Mouse (Mus musculus) CH12.LX (cell line): ENCODE data around the gene Hist1h2bc. TPM values are rescaled to one million over a fixed set of nuclear protein-coding genes. Genes with fewer than 3 reads are reported as not detected.

Source experiments
- DNase-seq: peaks from one replicate; pipeline ENCODE4 v3.0.0-alpha.2; 2013; ENCODE audit errors: extremely low read depth
- H3K27ac ChIP-seq: 2 replicates; pipeline ENCODE4 v1.5.1; 2012; ENCODE audit warnings: low read depth, mild to moderate bottlenecking, control low read depth, moderate library complexity; ENCODE audit not compliant: insufficient read depth
- H3K27me3 ChIP-seq: replicated peaks from 2 replicates; pipeline ENCODE3; 2012; ENCODE audit warnings: inconsistent platforms
- H3K36me3 ChIP-seq, 2 experiments: replicated peaks in 1 of 2; 2 replicates each; pipeline versions ENCODE3 to v1.6.1; 2012; ENCODE audit warnings: inconsistent platforms in 1 of 2, low read length in 1 of 2, mild to moderate bottlenecking in 1 of 2, mixed read lengths in 1 of 2, moderate library complexity in 1 of 2; ENCODE audit not compliant: control insufficient read depth in 1 of 2, insufficient read depth in 1 of 2
- H3K4me1 ChIP-seq, 2 experiments: 2 replicates each; pipeline ENCODE4 v1.6.1; 2012; ENCODE audit warnings: inconsistent platforms in 1 of 2, moderate library complexity in 1 of 2; ENCODE audit not compliant: insufficient read depth in 2 of 2, control insufficient read depth in 1 of 2
- H3K4me2 ChIP-seq: 2 replicates; pipeline ENCODE4 v1.6.1; 2012; ENCODE audit warnings: low read depth, mild to moderate bottlenecking, control low read depth; ENCODE audit not compliant: poor library complexity, insufficient read depth, severe bottlenecking
- H3K4me3 ChIP-seq, 3 experiments: fragments of 150-350 bp in 1 of 3; sonication (generic) in 1 of 3; replicated peaks in 1 of 3; 2 replicates each; pipeline versions ENCODE3 to v1.5.1; 2011 to 2012; ENCODE audit warnings: low read depth in 2 of 3, low read length in 2 of 3, mild to moderate bottlenecking in 2 of 3, moderate library complexity in 2 of 3, control low read depth in 1 of 3, improper control_type of control experiment in 1 of 3, inconsistent platforms in 1 of 3, mixed read lengths in 1 of 3; ENCODE audit not compliant: poor library complexity in 1 of 3
- H3K79me2 ChIP-seq: replicated peaks from 2 replicates; pipeline ENCODE4 v1.6.1; 2012; ENCODE audit warnings: mild to moderate bottlenecking, moderate library complexity; ENCODE audit not compliant: control insufficient read depth, poor library complexity, insufficient read depth, severe bottlenecking; ENCODE audit errors: extremely low read depth
- H3K9ac ChIP-seq: 2 replicates; pipeline ENCODE4 v1.6.1; 2012; ENCODE audit warnings: low read depth, mild to moderate bottlenecking, control low read depth, moderate library complexity; ENCODE audit not compliant: insufficient read depth
- H3K9me3 ChIP-seq: replicated peaks from 2 replicates; pipeline ENCODE3; 2012; ENCODE audit warnings: low read length, inconsistent platforms, mixed read lengths
- BHLHE40 ChIP-seq: IDR thresholded peaks from 2 replicates; pipeline ENCODE4 v1.6.1; 2011; ENCODE audit warnings: mild to moderate bottlenecking, low read depth, low read length, improper control_type of control experiment
- CHD2 ChIP-seq: IDR thresholded peaks from 2 replicates; pipeline ENCODE4 v1.6.1; 2011; ENCODE audit warnings: low read length, improper control_type of control experiment
- CTCF ChIP-seq, 2 experiments: IDR thresholded peaks in 1 of 2; conservative IDR thresholded peaks in 1 of 2; 2 replicates each; pipeline ENCODE4 v1.5.1; 2011 to 2012; ENCODE audit warnings: low read depth in 2 of 2, low read length in 2 of 2, improper control_type of control experiment in 1 of 2, inconsistent platforms in 1 of 2, mild to moderate bottlenecking in 1 of 2, moderate library complexity in 1 of 2
- E2F4 ChIP-seq: IDR thresholded peaks from 2 replicates; pipeline ENCODE4 v1.6.1; 2011; ENCODE audit warnings: low read depth, low read length, improper control_type of control experiment; ENCODE audit not compliant: insufficient replicate concordance
- ELF1 ChIP-seq: IDR thresholded peaks from 2 replicates; pipeline ENCODE4 v1.6.1; 2014; ENCODE audit warnings: low read depth, mild to moderate bottlenecking, inconsistent platforms, low read length, improper control_type of control experiment
- EP300 ChIP-seq: IDR thresholded peaks from 2 replicates; pipeline ENCODE4 v1.6.1; 2011; ENCODE audit warnings: low read length, improper control_type of control experiment
- ETS1 ChIP-seq: conservative IDR thresholded peaks from 2 replicates; pipeline ENCODE4 v1.6.1; 2012; ENCODE audit warnings: low read depth, mild to moderate bottlenecking, inconsistent platforms, low read length, improper control_type of control experiment, moderate library complexity
- GABPA ChIP-seq: IDR thresholded peaks from 2 replicates; pipeline ENCODE4 v1.6.1; 2012; ENCODE audit warnings: low read depth, low read length, improper control_type of control experiment, inconsistent platforms; ENCODE audit not compliant: insufficient replicate concordance
- HCFC1 ChIP-seq: IDR thresholded peaks from 2 replicates; pipeline ENCODE4 v1.6.1; 2012; ENCODE audit warnings: low read depth, mild to moderate bottlenecking, inconsistent platforms, low read length, improper control_type of control experiment
- IRF4 ChIP-seq: IDR thresholded peaks from 2 replicates; pipeline ENCODE4 v1.6.1; 2014; ENCODE audit warnings: low read depth, mild to moderate bottlenecking, inconsistent platforms, low read length, improper control_type of control experiment
- JUN ChIP-seq: IDR thresholded peaks from 2 replicates; pipeline ENCODE4 v1.6.1; 2011; ENCODE audit warnings: low read depth, mild to moderate bottlenecking, low read length, improper control_type of control experiment, moderate library complexity; ENCODE audit not compliant: insufficient read depth
- KAT2A ChIP-seq: IDR thresholded peaks from 2 replicates; pipeline ENCODE4 v1.6.1; 2012; ENCODE audit warnings: low read length, improper control_type of control experiment, inconsistent platforms; ENCODE audit not compliant: insufficient replicate concordance
- MAX ChIP-seq: IDR thresholded peaks from 2 replicates; pipeline ENCODE4 v1.6.1; 2011; ENCODE audit warnings: low read length, improper control_type of control experiment
- MAZ ChIP-seq: IDR thresholded peaks from 2 replicates; pipeline ENCODE4 v1.6.1; 2012; ENCODE audit warnings: low read depth, mild to moderate bottlenecking, inconsistent platforms, low read length, improper control_type of control experiment, moderate library complexity
- MEF2A ChIP-seq: IDR thresholded peaks from 2 replicates; pipeline ENCODE4 v1.6.1; 2014; ENCODE audit warnings: low read depth, mild to moderate bottlenecking, inconsistent platforms, low read length, improper control_type of control experiment, borderline replicate concordance
- MXI1 ChIP-seq: IDR thresholded peaks from 2 replicates; pipeline ENCODE4 v1.6.1; 2011; ENCODE audit warnings: mild to moderate bottlenecking, low read depth, low read length, improper control_type of control experiment
- MYC ChIP-seq: IDR thresholded peaks from 2 replicates; pipeline ENCODE4 v1.6.1; 2011; ENCODE audit warnings: low read depth, mild to moderate bottlenecking, improper control_type of control experiment, low read length
- NELFE ChIP-seq: IDR thresholded peaks from 2 replicates; pipeline ENCODE4 v1.6.1; 2011; ENCODE audit warnings: low read depth, low read length, improper control_type of control experiment
- NRF1 ChIP-seq: IDR thresholded peaks from 2 replicates; pipeline ENCODE4 v1.6.1; 2014; ENCODE audit warnings: low read depth, mild to moderate bottlenecking, inconsistent platforms, low read length, improper control_type of control experiment, moderate library complexity
- PAX5 ChIP-seq: IDR thresholded peaks from 2 replicates; pipeline ENCODE4 v1.6.1; 2012; ENCODE audit warnings: low read length, inconsistent platforms, mixed read lengths
- POLR2A ChIP-seq: IDR thresholded peaks from 2 replicates; pipeline ENCODE4 v1.6.1; 2011; ENCODE audit warnings: low read depth, mild to moderate bottlenecking, improper control_type of control experiment, low read length
- RAD21 ChIP-seq: IDR thresholded peaks from 2 replicates; pipeline ENCODE4 v1.6.1; 2011; ENCODE audit warnings: low read depth, mild to moderate bottlenecking, low read length, improper control_type of control experiment, moderate library complexity
- SIN3A ChIP-seq: IDR thresholded peaks from 2 replicates; pipeline ENCODE4 v1.6.1; 2012; ENCODE audit warnings: low read length, improper control_type of control experiment, inconsistent platforms
- TCF12 ChIP-seq: IDR thresholded peaks from 2 replicates; pipeline ENCODE4 v1.6.1; 2014; ENCODE audit warnings: low read depth, mild to moderate bottlenecking, inconsistent platforms, low read length, improper control_type of control experiment
- UBTF ChIP-seq: IDR thresholded peaks from 2 replicates; pipeline ENCODE4 v1.6.1; 2012; ENCODE audit warnings: low read depth, mild to moderate bottlenecking, inconsistent platforms, low read length, improper control_type of control experiment, moderate library complexity
- USF2 ChIP-seq: conservative IDR thresholded peaks from 2 replicates; pipeline ENCODE4 v1.6.1; 2011; ENCODE audit warnings: low read depth, low read length, improper control_type of control experiment
- ZC3H11A ChIP-seq: IDR thresholded peaks from 2 replicates; pipeline ENCODE4 v1.6.1; 2012; ENCODE audit warnings: low read depth, mild to moderate bottlenecking, inconsistent platforms, low read length, improper control_type of control experiment
- ZKSCAN1 ChIP-seq: IDR thresholded peaks from 2 replicates; pipeline ENCODE4 v1.6.1; 2012; ENCODE audit warnings: low read depth, inconsistent platforms, low read length, improper control_type of control experiment, borderline replicate concordance
- ZNF384 ChIP-seq: IDR thresholded peaks from 2 replicates; pipeline ENCODE4 v1.6.1; 2012; ENCODE audit warnings: low read depth, low read length, improper control_type of control experiment, inconsistent platforms
- dilution Hi-C: fragments of 300-500 bp; cut with MboI; formaldehyde crosslinking; loops from 2 replicates; pipeline ENCODE4 v1.14.3; 2020; ENCODE audit warnings: low sequenced_read_pairs; ENCODE audit not compliant: extremely low pct_unique_long_range_greater_than_20kb, extremely low pct_ligation_motif_present
- in situ Hi-C: fragments of 300-500 bp; cut with MboI; formaldehyde crosslinking; loops from 3 replicates; pipeline ENCODE4 v1.14.3; 2019; ENCODE audit warnings: low sequenced_read_pairs, low pct_ligation_motif_present, low pct_unique_long_range_greater_than_20kb, mixed read lengths
- polyA plus RNA-seq: library from polyadenylated mRNA; unstranded; fragments of >175 nt; gene quantifications from 2 replicates; pipeline ENCODE4 v1.2.1, GENCODE M21; 2012; ENCODE audit warnings: low read depth; ENCODE audit not compliant: insufficient read length
- total RNA-seq, 2 experiments: library from RNA; depleted of rRNA; stranded (reverse); fragments of 300-350 nt in 1 of 2; fragments of >200 nt in 1 of 2; gene quantifications; 2 replicates each; pipeline ENCODE4 v1.2.3; 2012 to 2014

The Hist1h2bc gene
- total and polyA plus RNA-seq, 3 experiments: 2.2 to 436 (median 17.4) TPM

GRCm38 (mm10) chr13:23699767-23700166 is 15.8 kb downstream of the Hist1h2bc start:
- dilution Hi-C loops (loop anchor here (10.0 kb wide), 1 partner anchor 45 kb away; the partner anchor contains the start of genes Hist1h2bb and Hist1h3c), in situ Hi-C loops (loop anchor here (5.0 kb wide), 1 partner anchor 38 kb away; the partner anchor contains the start of gene Hist1h1c)
- Histone ChIP-seq H3K27ac (no peak overlapping the region), H3K36me3 (no peaks in the 10 kb centered on the region), H3K4me3 (no peak overlapping the region), H3K79me2 (no peaks in the 10 kb centered on the region), H3K9me3 (no peaks in the 10 kb centered on the region), H3K27me3 (no peaks in the 10 kb centered on the region), H3K9ac (no peak overlapping the region), H3K4me1 (peaks cover 2 to 58% of the 10 kb centered on the region in 2 experiments; a peak in 2 of 4 replicates), H3K4me2 (no peak overlapping the region)
- TF ChIP-seq CTCF (conservative IDR thresholded peaks at IDR 0.05 in 1 of 2, IDR thresholded peaks at IDR 0.05 in 1 of 2; ENCODE audit: low read depth in 2 of 2, low read length in 2 of 2) (peak in 1 of 2 experiments; percentile 36; a peak in 3 of 4 replicates), E2F4 (no peak)
- no peak for DNase-seq

GRCm38 (mm10) chr13:23700786-23701520 is 17.0 kb downstream of the Hist1h2bc start:
- peak overlapping the region; percentile 55 for H3K9ac ChIP-seq
- dilution Hi-C loops: no loop called here
- H3K79me2 ChIP-seq: no peaks in the 10 kb centered on the region
- peaks cover 6 to 68% of the 10 kb centered on the region in 2 experiments for H3K4me1 ChIP-seq
- peak; percentile 90 for DNase-seq
- in situ Hi-C loops: loop anchor here (5.0 kb wide), 1 partner anchor 36 kb away; the partner anchor contains the start of gene Hist1h1c
- no peaks in the 10 kb centered on the region for H3K36me3 ChIP-seq
- no peaks in the 10 kb centered on the region for H3K27me3 ChIP-seq
- H3K27ac ChIP-seq: peak overlapping the region; percentile 6; the same call in 1 of the 2 replicates
- no peaks in the 10 kb centered on the region for H3K9me3 ChIP-seq
- no peak overlapping the region for H3K4me3 ChIP-seq
- peak overlapping the region; percentile 30; the same call in 1 of the 2 replicates for H3K4me2 ChIP-seq
- TF ChIP-seq IRF4: peak; percentile 41; the same call in 1 of the 2 replicates
- no peak for TF ChIP-seq CHD2
- no peak for TF ChIP-seq UBTF
- TF ChIP-seq MEF2A: 0 out of 2 replicates have a peak, but pooled peaks have one; percentile 11
- TF ChIP-seq E2F4: no peak
- no peak for TF ChIP-seq ZNF384
- peak; percentile 10; the same call in 1 of the 2 replicates for TF ChIP-seq HCFC1
- TF ChIP-seq ELF1: peak; percentile 36; the same call in 1 of the 2 replicates
- no peak for TF ChIP-seq PAX5
- TF ChIP-seq CTCF (conservative IDR thresholded peaks at IDR 0.05 in 1 of 2, IDR thresholded peaks at IDR 0.05 in 1 of 2; ENCODE audit: low read depth in 2 of 2, low read length in 2 of 2): peak; percentile 45 to 97; a peak in 3 of 4 replicates
- TF ChIP-seq SIN3A: peak; percentile 77
- TF ChIP-seq MXI1: no peak
- no peak for TF ChIP-seq ZKSCAN1
- 0 out of 2 replicates have a peak, but pooled peaks have one; percentile 21 for TF ChIP-seq MAX
- no peak; the same call in 1 of the 2 replicates for TF ChIP-seq EP300
- TF ChIP-seq RAD21: peak; percentile 98
- TF ChIP-seq MYC: peak; percentile 55; the same call in 1 of the 2 replicates
- no peak for TF ChIP-seq KAT2A
- peak; percentile 65 for TF ChIP-seq TCF12
- TF ChIP-seq BHLHE40: peak; percentile 40; the same call in 1 of the 2 replicates
- no peak for TF ChIP-seq GABPA
- TF ChIP-seq NELFE: peak; percentile 55; the same call in 1 of the 2 replicates
- peak; percentile 22; the same call in 1 of the 2 replicates for TF ChIP-seq JUN
- no peak for TF ChIP-seq USF2
- TF ChIP-seq ETS1: no peak
- TF ChIP-seq NRF1: no peak
- peak; percentile 31; the same call in 1 of the 2 replicates for TF ChIP-seq POLR2A
- TF ChIP-seq MAZ: 0 out of 2 replicates have a peak, but pooled peaks have one; percentile 46
- peak; percentile 81 for TF ChIP-seq ZC3H11A
